Mouse (Mus musculus) heart, adult 2 months (tissue): ENCODE data around the gene Cdk4. TPM values are rescaled to one million over a fixed set of nuclear protein-coding genes. Genes with fewer than 3 reads are reported as not detected.

Source experiments
- DNase-seq, 2 experiments: peaks; one replicate each; pipeline ENCODE4 v3.0.0; 2021
- H3K27ac ChIP-seq: fragments of 200-600 bp; 2 replicates; pipeline ENCODE4 v1.8.1; 2022
- H3K27me3 ChIP-seq: fragments of 200-500 bp; 2 replicates; pipeline ENCODE4 v1.6.1; 2012; ENCODE audit warnings: mild to moderate bottlenecking, low read length, inconsistent platforms, mixed read lengths; ENCODE audit not compliant: control insufficient read depth, insufficient read depth
- H3K36me3 ChIP-seq: fragments of 200-500 bp; 2 replicates; pipeline ENCODE4 v1.6.1; 2012; ENCODE audit warnings: low read length, inconsistent platforms; ENCODE audit not compliant: control insufficient read depth, insufficient read depth
- H3K4me1 ChIP-seq: fragments of 200-500 bp; 2 replicates; pipeline ENCODE4 v1.6.1; 2011; ENCODE audit warnings: low read length; ENCODE audit not compliant: control insufficient read depth, insufficient read depth
- H3K4me3 ChIP-seq: fragments of 200-600 bp; 2 replicates; pipeline ENCODE4 v1.8.1; 2022
- H3K79me2 ChIP-seq: fragments of 200-500 bp; replicated peaks from 2 replicates; pipeline ENCODE4 v1.6.1; 2012; ENCODE audit warnings: mild to moderate bottlenecking, inconsistent platforms, low read length, moderate library complexity, mixed read lengths; ENCODE audit not compliant: control insufficient read depth, insufficient read depth
- H3K9ac ChIP-seq: fragments of 200-500 bp; 2 replicates; pipeline ENCODE4 v1.6.1; 2012; ENCODE audit warnings: low read depth, mild to moderate bottlenecking, control low read depth, inconsistent platforms, low read length, mixed read lengths
- CTCF ChIP-seq: fragments of 200-600 bp; IDR thresholded peaks from 2 replicates; pipeline ENCODE4 v1.8.1; 2022; ENCODE audit warnings: antibody characterized with exemption, mild to moderate bottlenecking, moderate library complexity
- EP300 ChIP-seq: fragments of 200-500 bp; IDR thresholded peaks from 2 replicates; pipeline ENCODE4 v1.6.1; 2011; ENCODE audit warnings: low read depth, low read length, control low read depth; ENCODE audit not compliant: insufficient read depth
- POLR2A ChIP-seq: fragments of 200-500 bp; IDR thresholded peaks from 2 replicates; pipeline ENCODE4 v1.6.1; 2011; ENCODE audit warnings: mild to moderate bottlenecking, low read depth, low read length, control low read depth; ENCODE audit not compliant: insufficient read depth
- WGBS: fragments of 180-500 bp; shearing (Covaris S2); methylation state at CpG from one replicate; pipeline ENCODE4 v1.1.7; 2018; 5-methylcytosine and 5-hydroxymethylcytosine counted together
- intact Hi-C: fragments of 180-260 bp; cut with DNase I; formaldehyde crosslinking; loops from one replicate; pipeline ENCODE4 v1.15.1; 2025
- polyA plus RNA-seq: library from polyadenylated mRNA; depleted of rRNA; stranded (reverse); fragments of >200 nt; gene quantifications from 2 replicates; pipeline ENCODE4 v1.2.3, GENCODE M21; 2012
- total RNA-seq, 2 experiments: library from RNA; stranded (reverse); gene quantifications; 2 replicates each; pipeline ENCODE4 v1.2.3; 2021

The Cdk4 gene
- total and polyA plus RNA-seq, 3 experiments, result 77.8 to 110 (median 83.0) TPM

DNA sequence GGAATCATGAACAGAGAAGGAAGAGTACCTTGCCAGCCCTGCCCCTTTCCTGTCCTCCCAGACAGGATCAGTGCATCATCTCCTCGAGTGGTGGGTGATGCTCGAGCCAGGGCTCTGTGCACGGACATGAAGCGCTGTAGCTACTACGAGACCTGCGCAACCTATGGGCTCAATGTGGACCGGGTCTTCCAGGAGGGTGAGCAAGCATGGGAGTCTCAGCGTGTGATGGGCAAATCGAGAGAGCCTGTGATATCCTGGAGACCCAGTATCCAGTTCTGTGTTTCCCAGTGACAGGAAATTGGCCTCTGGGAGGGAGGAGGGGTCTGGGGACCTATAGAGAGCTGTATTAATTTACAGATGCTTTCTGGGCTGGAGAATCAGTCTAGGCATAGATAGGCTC is 21.7 kb downstream of the Cdk4 start:
- TF ChIP-seq POLR2A (no peak), CTCF (no peak), EP300 (no peak)
- WGBS, result 71% methylated on average over 9 of the region's 9 CpGs
- intact Hi-C loops, result no loop called here
- Histone ChIP-seq H3K4me3 (no peak overlapping the region), H3K27me3 (no peaks in the 10 kb centered on the region), H3K36me3 (no peaks in the 10 kb centered on the region), H3K4me1 (no peaks in the 10 kb centered on the region), H3K27ac (no peak overlapping the region), H3K79me2 (no peaks in the 10 kb centered on the region), H3K9ac (no peak overlapping the region)
- no peak for DNase-seq

DNA sequence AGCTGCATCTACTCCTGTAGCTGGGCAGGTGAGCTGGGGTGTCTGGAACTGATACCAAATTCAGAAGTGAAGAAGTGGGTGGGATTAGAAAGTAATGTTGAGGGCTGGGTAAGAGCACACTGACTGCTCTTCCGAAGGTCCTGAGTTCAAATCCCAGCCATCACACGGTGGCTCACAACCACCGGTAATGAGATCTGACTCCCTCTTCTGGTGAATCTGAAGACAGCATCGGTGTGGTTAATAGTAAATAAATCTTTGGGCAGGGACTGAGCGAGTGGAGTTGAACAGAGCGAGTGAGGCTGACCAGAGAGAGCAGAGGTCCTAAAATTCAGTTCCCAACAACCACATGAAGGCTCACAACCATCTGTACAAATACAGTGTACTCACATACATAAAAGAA is 22.3 kb downstream of the Cdk4 start:
- Histone ChIP-seq H3K27me3 (peaks cover 2% of the 10 kb centered on the region; the same call in 1 of the 2 replicates), H3K79me2 (no peaks in the 10 kb centered on the region), H3K4me1 (no peaks in the 10 kb centered on the region), H3K4me3 (no peak overlapping the region), H3K27ac (no peak overlapping the region), H3K9ac (no peak overlapping the region), H3K36me3 (no peaks in the 10 kb centered on the region)
- WGBS, result 71% methylated on average over 6 of the region's 6 CpGs
- no peak for DNase-seq
- intact Hi-C loops, result no loop called here
- no peak for TF ChIP-seq CTCF
- TF ChIP-seq EP300, result no peak
- no peak for TF ChIP-seq POLR2A

DNA sequence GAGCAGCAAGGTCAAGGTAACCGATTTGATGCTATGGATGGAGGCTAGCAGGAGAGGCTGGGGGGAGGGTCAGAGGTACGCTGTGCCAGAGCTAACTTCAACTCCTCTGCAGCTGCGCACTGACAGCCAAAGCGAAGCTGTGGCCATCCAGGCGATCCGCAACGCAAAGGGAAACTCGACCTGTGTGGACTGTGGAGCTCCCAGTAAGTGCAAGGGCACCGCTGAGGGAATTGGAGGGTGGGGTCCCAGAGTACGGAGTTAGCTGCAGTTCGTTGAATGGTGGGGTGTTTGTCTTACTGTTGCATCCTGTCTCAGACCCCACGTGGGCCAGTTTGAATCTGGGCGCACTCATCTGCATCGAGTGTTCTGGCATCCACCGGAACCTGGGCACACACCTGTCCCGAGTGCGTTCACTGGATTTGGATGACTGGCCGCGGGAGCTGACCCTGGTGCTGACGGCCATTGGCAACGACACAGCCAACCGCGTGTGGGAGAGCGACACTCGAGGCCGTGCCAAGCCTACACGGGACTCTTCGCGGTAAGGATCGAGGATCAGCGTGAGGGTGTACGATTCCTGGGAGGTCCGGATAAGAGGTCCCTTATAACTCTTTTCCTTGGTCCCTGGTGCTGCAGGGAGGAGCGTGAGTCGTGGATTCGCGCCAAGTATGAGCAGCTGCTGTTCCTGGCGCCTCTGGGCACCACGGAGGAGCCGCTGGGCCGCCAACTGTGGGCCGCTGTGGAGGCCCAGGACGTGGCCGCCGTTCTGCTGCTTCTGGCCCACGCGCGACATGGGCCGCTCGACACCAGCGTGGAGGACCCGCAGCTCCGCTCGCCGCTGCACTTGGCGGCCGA is 27.5 kb downstream of the Cdk4 start:
- no peaks in the 10 kb centered on the region for H3K4me1 ChIP-seq
- intact Hi-C loops, result no loop called here
- H3K27me3 ChIP-seq, result peaks cover 14% of the 10 kb centered on the region
- H3K4me3 ChIP-seq, result no peak overlapping the region
- H3K27ac ChIP-seq, result no peak overlapping the region
- 18% methylated on average over 57 of the region's 57 CpGs for WGBS
- no peaks in the 10 kb centered on the region for H3K79me2 ChIP-seq
- peak; percentile 36 to 58 for DNase-seq
- no peak overlapping the region for H3K9ac ChIP-seq
- no peak for TF ChIP-seq CTCF
- TF ChIP-seq EP300, result no peak
- TF ChIP-seq POLR2A, result no peak
- no peaks in the 10 kb centered on the region for H3K36me3 ChIP-seq

DNA sequence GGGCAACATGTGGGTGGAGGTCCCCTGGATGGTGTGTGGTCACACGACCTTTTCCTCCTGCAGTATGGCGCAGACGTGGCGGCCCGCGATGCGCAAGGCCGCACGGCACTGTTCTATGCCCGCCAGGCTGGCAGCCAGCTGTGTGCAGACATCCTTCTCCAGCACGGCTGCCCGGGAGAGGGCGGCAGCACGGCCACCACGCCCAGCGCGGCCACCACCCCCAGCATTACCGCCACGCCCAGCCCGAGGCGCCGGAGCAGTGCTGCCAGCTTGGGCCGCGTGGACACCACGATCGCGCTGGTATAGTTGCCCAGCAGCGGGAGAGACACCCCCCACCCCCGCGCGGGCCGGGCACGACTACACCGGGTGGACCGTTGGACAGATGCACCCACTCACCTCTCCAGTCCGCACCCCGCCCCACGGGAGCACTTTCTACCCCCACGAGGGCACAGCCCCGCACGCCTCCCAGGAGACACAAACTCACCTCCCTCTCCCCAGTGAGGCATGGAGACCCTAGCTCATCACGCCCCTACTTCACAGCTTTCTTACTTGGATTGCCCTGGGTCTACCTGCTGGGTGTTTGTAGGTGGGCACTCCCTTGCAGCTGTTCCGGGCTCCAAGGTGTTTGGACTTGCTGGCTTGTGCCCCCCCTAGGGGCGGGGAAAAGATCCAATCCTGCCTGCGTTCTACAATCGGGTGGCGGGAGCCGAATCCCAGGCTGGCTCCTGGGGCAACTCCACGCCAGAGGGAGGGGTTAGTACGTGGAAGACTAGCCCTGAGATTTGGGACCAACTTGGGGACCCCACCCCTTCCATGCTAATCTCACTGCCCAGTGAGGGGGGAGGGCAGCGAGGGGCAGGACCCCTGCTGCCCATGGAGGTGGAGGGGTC is 28.4 kb downstream of the Cdk4 start:
- Histone ChIP-seq H3K4me1 (no peaks in the 10 kb centered on the region), H3K79me2 (no peaks in the 10 kb centered on the region), H3K36me3 (no peaks in the 10 kb centered on the region), H3K9ac (no peak overlapping the region), H3K27me3 (peaks cover 14% of the 10 kb centered on the region), H3K27ac (no peak overlapping the region), H3K4me3 (no peak overlapping the region)
- TF ChIP-seq CTCF (no peak), POLR2A (no peak), EP300 (no peak)
- DNase-seq, result no peak
- whole genome bisulfite sequencing, result 19% methylated on average over 51 of the region's 51 CpGs
- intact Hi-C loops, result no loop called here

DNA sequence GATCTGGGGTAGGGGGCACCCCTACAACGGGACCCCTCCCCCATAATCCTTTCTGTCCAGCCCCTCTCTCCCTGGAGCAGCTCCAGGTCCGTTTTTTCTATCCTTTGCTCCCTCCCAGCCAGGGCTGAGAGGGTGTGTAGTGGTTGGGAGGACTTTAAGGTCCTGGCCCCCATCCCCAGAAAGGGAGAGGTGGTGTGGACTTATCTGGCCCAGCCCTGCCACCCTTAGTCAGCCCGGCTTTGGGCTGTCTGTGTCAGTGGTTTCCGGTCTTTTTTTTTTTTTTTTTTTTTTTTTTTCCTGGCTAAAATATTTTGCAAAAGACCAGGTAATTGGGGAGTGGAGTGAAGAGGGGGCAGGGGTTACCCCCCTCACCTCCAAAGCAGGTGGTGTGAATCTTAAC is 29.4 kb downstream of the Cdk4 start:
- Histone ChIP-seq H3K27me3 (peaks cover 14% of the 10 kb centered on the region), H3K27ac (no peak overlapping the region), H3K36me3 (no peaks in the 10 kb centered on the region), H3K79me2 (no peaks in the 10 kb centered on the region), H3K4me1 (no peaks in the 10 kb centered on the region), H3K4me3 (no peak overlapping the region), H3K9ac (no peak overlapping the region)
- WGBS, result 34% methylated on average over 4 of the region's 4 CpGs
- TF ChIP-seq POLR2A (no peak), EP300 (no peak), CTCF (no peak)
- DNase-seq, result no peak
- intact Hi-C loops, result no loop called here
